Mouse (Mus musculus) embryonic facial prominence, embryonic 15.5 days (tissue): ENCODE measurements at regions not wholly inside any gene's neighbourhood (a gene's known extent, or its start where the extent isn't known, plus 50 kb on each side); places are given as distances from the start of the nearest gene placed in this dataset.

Source experiments
- ATAC-seq: fragments of 200-750 bp; cut with Nextera tagmentation; 2 replicates; pipeline ENCODE4 v1.8.0; 2017; ENCODE audit warnings: low read depth, moderate TSS enrichment; ENCODE audit not compliant: insufficient number of reproducible peaks, low FRiP score, low TSS enrichment
- H3K27ac ChIP-seq: fragments of 300-500 bp; sonication (generic); replicated peaks from 2 replicates; pipeline ENCODE4 v1.5.1; 2015; ENCODE audit warnings: mild to moderate bottlenecking, inconsistent platforms
- H3K27me3 ChIP-seq: fragments of 300-500 bp; sonication (generic); 2 replicates; pipeline ENCODE4 v1.6.1; 2015; ENCODE audit warnings: inconsistent platforms
- H3K36me3 ChIP-seq: fragments of 300-500 bp; sonication (generic); 2 replicates; pipeline ENCODE4 v1.6.1; 2015; ENCODE audit warnings: mild to moderate bottlenecking, inconsistent platforms
- H3K4me1 ChIP-seq: fragments of 300-500 bp; sonication (generic); 2 replicates; pipeline ENCODE4 v1.6.1; 2015; ENCODE audit warnings: inconsistent platforms
- H3K4me2 ChIP-seq: fragments of 300-500 bp; sonication (generic); replicated peaks from 2 replicates; pipeline ENCODE4 v1.6.1; 2015; ENCODE audit warnings: mild to moderate bottlenecking, inconsistent platforms
- H3K4me3 ChIP-seq: fragments of 300-500 bp; sonication (generic); replicated peaks from 2 replicates; pipeline ENCODE4 v1.5.1; 2015; ENCODE audit warnings: mild to moderate bottlenecking, inconsistent platforms
- H3K9ac ChIP-seq: fragments of 300-500 bp; sonication (generic); 2 replicates; pipeline ENCODE4 v1.6.1; 2015; ENCODE audit warnings: inconsistent platforms
- H3K9me3 ChIP-seq: fragments of 300-500 bp; sonication (generic); replicated peaks from 2 replicates; pipeline ENCODE4 v1.6.1; 2016; ENCODE audit warnings: inconsistent platforms
- WGBS: fragments of 180-500 bp; shearing (Covaris S2); methylation state at CpG from one replicate; pipeline ENCODE4 v1.1.7; 2015; 5-methylcytosine and 5-hydroxymethylcytosine counted together

- Histone ChIP-seq H3K4me1 (no peaks in the 10 kb centered on the region), H3K4me2 (no peak overlapping the region), H3K9ac (no peak overlapping the region), H3K9me3 (no peaks in the 10 kb centered on the region), H3K4me3 (no peak overlapping the region), H3K36me3 (no peaks in the 10 kb centered on the region), H3K27me3 (no peaks in the 10 kb centered on the region), H3K27ac (no peak overlapping the region)
- no peak for ATAC-seq
Observed at GRCm38 (mm10) chr11:21478191-21478590, 93.8 kb upstream of the Wdpcp start.

DNA sequence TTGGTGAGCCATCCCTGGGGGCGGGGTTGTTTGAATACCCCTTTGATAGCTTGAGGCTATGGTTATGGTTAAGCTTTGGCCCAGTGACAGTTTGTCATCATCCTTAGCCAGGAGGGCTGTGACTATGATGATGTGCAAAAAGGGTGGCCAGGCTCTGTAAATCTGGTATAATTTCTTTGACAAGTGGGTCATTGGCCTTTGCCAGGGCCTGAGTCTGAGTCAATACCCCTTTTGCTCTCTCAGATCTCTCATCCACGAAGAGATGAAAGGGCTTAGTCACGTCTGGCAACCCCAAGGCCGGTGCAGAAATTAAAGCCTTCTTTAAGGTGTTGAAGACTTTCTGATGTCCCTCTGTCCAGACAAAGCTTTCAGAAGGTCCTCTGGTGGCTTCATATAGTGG is 99.7 kb upstream of the Ugp2 start:
- 58% methylated on average over 4 of the region's 4 CpGs for WGBS
- H3K27ac ChIP-seq = no peak overlapping the region
- no peak overlapping the region for H3K4me2 ChIP-seq
- H3K4me1 ChIP-seq = no peaks in the 10 kb centered on the region
- ATAC-seq = no peak
- no peaks in the 10 kb centered on the region for H3K9me3 ChIP-seq
- H3K36me3 ChIP-seq = no peaks in the 10 kb centered on the region
- no peaks in the 10 kb centered on the region for H3K27me3 ChIP-seq
- H3K9ac ChIP-seq = no peak overlapping the region
- no peak overlapping the region for H3K4me3 ChIP-seq

- Histone ChIP-seq H3K27ac (no peak overlapping the region), H3K4me2 (no peak overlapping the region), H3K4me3 (no peak overlapping the region), H3K9ac (no peak overlapping the region), H3K36me3 (no peaks in the 10 kb centered on the region), H3K9me3 (no peaks in the 10 kb centered on the region), H3K4me1 (no peaks in the 10 kb centered on the region), H3K27me3 (no peaks in the 10 kb centered on the region)
- ATAC-seq = no peak
Observed at GRCm38 (mm10) chr11:21468465-21468864, 97.5 kb upstream of the Ugp2 start.

- H3K4me2 ChIP-seq = no peak overlapping the region
- ATAC-seq = no peak
- no peaks in the 10 kb centered on the region for H3K36me3 ChIP-seq
- no peaks in the 10 kb centered on the region for H3K27me3 ChIP-seq
- no peaks in the 10 kb centered on the region for H3K9me3 ChIP-seq
- no peaks in the 10 kb centered on the region for H3K4me1 ChIP-seq
- H3K27ac ChIP-seq = no peak overlapping the region
- H3K9ac ChIP-seq = no peak overlapping the region
- no peak overlapping the region for H3K4me3 ChIP-seq
Observed at GRCm38 (mm10) chr11:21460011-21460410, 89.0 kb upstream of the Ugp2 start.

DNA sequence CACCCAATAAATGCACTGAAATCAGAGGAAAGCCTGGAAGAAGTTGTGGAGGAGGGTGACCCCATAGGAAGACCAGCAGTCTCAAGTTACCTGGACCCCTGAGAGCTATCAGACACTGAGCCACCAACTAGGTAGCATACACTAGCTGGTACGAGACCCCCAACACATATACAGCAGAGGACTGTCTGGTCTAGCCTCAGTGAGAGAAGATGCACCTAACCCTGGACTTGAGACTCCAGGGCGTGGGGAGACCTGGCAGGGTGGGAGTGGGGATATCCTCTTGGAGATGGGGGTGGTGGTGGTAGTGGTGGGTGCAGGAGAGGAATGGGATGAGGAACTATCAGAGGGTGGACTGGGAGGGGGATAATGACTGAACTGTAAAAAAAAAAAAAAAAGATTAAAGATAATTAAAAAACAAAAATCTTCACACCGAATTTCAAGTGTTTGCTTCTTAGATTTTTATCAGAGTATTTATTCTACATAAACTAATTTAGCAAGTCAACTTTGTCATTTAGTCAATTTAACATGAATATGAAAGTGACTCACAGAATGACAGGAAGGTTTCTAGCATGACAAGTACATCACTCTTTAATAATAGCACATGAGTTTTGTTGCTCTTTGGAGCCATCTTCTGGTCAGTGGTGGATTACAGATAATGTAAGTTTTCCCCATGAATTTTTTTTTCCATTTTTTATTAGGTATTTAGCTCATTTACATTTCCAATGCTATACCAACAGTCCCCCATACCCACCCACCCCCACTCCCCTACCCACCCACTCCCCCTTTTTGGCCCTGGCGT is 82.5 kb upstream of the Ugp2 start:
- H3K4me3 ChIP-seq = no peak overlapping the region
- H3K27ac ChIP-seq = no peak overlapping the region
- no peaks in the 10 kb centered on the region for H3K27me3 ChIP-seq
- no peak for ATAC-seq
- H3K4me1 ChIP-seq = no peaks in the 10 kb centered on the region
- H3K9me3 ChIP-seq = no peaks in the 10 kb centered on the region
- no peak overlapping the region for H3K9ac ChIP-seq
- WGBS = 71% methylated on average over 3 of the region's 4 CpGs
- no peak overlapping the region for H3K4me2 ChIP-seq
- no peaks in the 10 kb centered on the region for H3K36me3 ChIP-seq

GRCm38 (mm10) chr11:21433726-21434125 is 62.7 kb upstream of the Ugp2 start:
- H3K4me3 ChIP-seq = no peak overlapping the region
- 39% methylated on average over 2 of the region's 2 CpGs for WGBS
- no peak overlapping the region for H3K27ac ChIP-seq
- H3K27me3 ChIP-seq = no peaks in the 10 kb centered on the region
- ATAC-seq = peak; percentile 73; the same call in 1 of the 2 replicates
- H3K4me1 ChIP-seq = 0 out of 2 replicates have a peak, but pooled peaks cover 2% of the 10 kb centered on the region
- H3K9me3 ChIP-seq = no peaks in the 10 kb centered on the region
- H3K4me2 ChIP-seq = no peak overlapping the region
- no peak overlapping the region for H3K9ac ChIP-seq
- no peaks in the 10 kb centered on the region for H3K36me3 ChIP-seq

DNA sequence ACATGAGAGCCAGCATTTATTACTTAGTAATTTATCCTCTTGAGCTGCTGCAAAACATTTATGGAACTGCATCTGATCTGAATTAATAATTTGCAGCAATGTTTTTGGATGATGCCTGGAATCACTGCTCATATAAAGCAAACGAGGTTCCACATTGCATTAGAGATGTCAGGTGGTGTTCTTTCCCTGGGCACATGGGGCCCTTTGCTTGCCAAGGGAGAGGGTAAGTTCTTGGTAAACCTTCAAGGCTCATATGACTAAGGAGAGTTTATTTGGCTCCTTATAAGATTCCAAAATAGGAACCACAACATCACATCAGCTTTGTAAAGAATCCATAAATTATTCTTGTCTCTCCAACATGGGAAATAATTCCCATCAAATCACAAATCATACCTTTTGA is 59.0 kb upstream of the Ugp2 start:
- Histone ChIP-seq H3K27me3 (no peaks in the 10 kb centered on the region), H3K4me2 (no peak overlapping the region), H3K27ac (no peak overlapping the region), H3K9ac (no peak overlapping the region), H3K9me3 (no peaks in the 10 kb centered on the region), H3K4me3 (no peak overlapping the region), H3K36me3 (no peaks in the 10 kb centered on the region), H3K4me1 (0 out of 2 replicates have a peak, but pooled peaks cover 2% of the 10 kb centered on the region)
- ATAC-seq = no peak
- WGBS = 28% methylated on average over 1 of the region's 1 CpGs

GRCm38 (mm10) chr11:21428749-21429148 is 57.7 kb upstream of the Ugp2 start:
- 0 out of 2 replicates have a peak, but pooled peaks cover under 1% of the 10 kb centered on the region for H3K4me1 ChIP-seq
- no peak overlapping the region for H3K27ac ChIP-seq
- no peak overlapping the region for H3K9ac ChIP-seq
- H3K4me2 ChIP-seq = no peak overlapping the region
- H3K9me3 ChIP-seq = no peaks in the 10 kb centered on the region
- no peak overlapping the region for H3K4me3 ChIP-seq
- WGBS = 76% methylated on average over 6 of the region's 6 CpGs
- H3K36me3 ChIP-seq = no peaks in the 10 kb centered on the region
- H3K27me3 ChIP-seq = no peaks in the 10 kb centered on the region
- ATAC-seq = no peak

DNA sequence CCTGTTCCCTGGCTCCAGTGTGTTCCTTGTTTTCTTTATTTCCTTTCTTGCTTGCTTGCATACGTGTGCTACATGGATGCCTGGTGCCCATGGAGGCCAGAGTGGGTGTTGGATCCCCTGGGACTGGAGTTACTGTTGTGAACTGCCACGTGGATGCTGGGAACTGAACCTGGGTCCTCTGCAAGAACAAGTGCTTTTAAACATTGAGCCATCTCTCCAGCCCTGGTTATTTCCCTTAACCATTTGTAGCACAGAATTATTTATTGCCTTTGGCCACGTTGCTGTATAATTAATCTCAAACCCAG is 57.0 kb upstream of the Ugp2 start:
- no peaks in the 10 kb centered on the region for H3K27me3 ChIP-seq
- no peaks in the 10 kb centered on the region for H3K4me1 ChIP-seq
- no peak for ATAC-seq
- H3K36me3 ChIP-seq = no peaks in the 10 kb centered on the region
- no peaks in the 10 kb centered on the region for H3K9me3 ChIP-seq
- H3K4me2 ChIP-seq = no peak overlapping the region
- H3K27ac ChIP-seq = no peak overlapping the region
- H3K9ac ChIP-seq = no peak overlapping the region
- 52% methylated on average over 3 of the region's 3 CpGs for WGBS
- H3K4me3 ChIP-seq = no peak overlapping the region

GRCm38 (mm10) chr11:21427291-21428012 is 56.5 kb upstream of the Ugp2 start:
- no peaks in the 10 kb centered on the region for H3K9me3 ChIP-seq
- H3K9ac ChIP-seq = no peak overlapping the region
- 73% methylated on average over 4 of the region's 4 CpGs for WGBS
- no peak overlapping the region for H3K4me2 ChIP-seq
- H3K4me3 ChIP-seq = no peak overlapping the region
- no peaks in the 10 kb centered on the region for H3K4me1 ChIP-seq
- ATAC-seq = no peak
- no peak overlapping the region for H3K27ac ChIP-seq
- no peaks in the 10 kb centered on the region for H3K27me3 ChIP-seq
- no peaks in the 10 kb centered on the region for H3K36me3 ChIP-seq

- 81% methylated on average over 6 of the region's 6 CpGs for WGBS
Observed at GRCm38 (mm10) chr11:21425480-21426101, 54.6 kb upstream of the Ugp2 start.

More at GRCm38 (mm10) chr11:21425480-21426101, 54.6 kb upstream of the Ugp2 start:
- no peaks in the 10 kb centered on the region for H3K4me1 ChIP-seq
- H3K36me3 ChIP-seq = no peaks in the 10 kb centered on the region
- H3K27me3 ChIP-seq = no peaks in the 10 kb centered on the region
- no peak overlapping the region for H3K27ac ChIP-seq
- no peak overlapping the region for H3K4me3 ChIP-seq
- no peaks in the 10 kb centered on the region for H3K9me3 ChIP-seq
- ATAC-seq = no peak
- no peak overlapping the region for H3K4me2 ChIP-seq
- H3K9ac ChIP-seq = no peak overlapping the region
